Mouse (Mus musculus) lung, adult 2 months (tissue): Measurements from ENCODE around the gene Adamtsl3. TPM values are rescaled to one million over a fixed set of nuclear protein-coding genes. Genes with fewer than 3 reads are reported as not detected.

Source experiments
- DNase-seq: peaks from one replicate; pipeline ENCODE4 v3.0.0; 2022
- H3K4me1 ChIP-seq: fragments of 200-500 bp; 2 replicates; pipeline ENCODE4 v1.6.1; 2011; ENCODE audit warnings: low read length; ENCODE audit not compliant: control insufficient read depth, insufficient read depth
- H3K4me3 ChIP-seq: fragments of 200-500 bp; replicated peaks from 2 replicates; pipeline ENCODE3; 2011; ENCODE audit warnings: low read depth, mild to moderate bottlenecking, control low read depth, low read length; ENCODE audit errors: extremely low read depth
- CTCF ChIP-seq: fragments of 200-500 bp; IDR thresholded peaks from 2 replicates; pipeline ENCODE4 v1.5.1; 2011; ENCODE audit warnings: mild to moderate bottlenecking, low read length, control low read depth; ENCODE audit not compliant: insufficient read depth
- POLR2A ChIP-seq: fragments of 200-500 bp; IDR thresholded peaks from 2 replicates; pipeline ENCODE4 v1.6.1; 2011; ENCODE audit warnings: low read depth, mild to moderate bottlenecking, control low read depth, low read length, borderline replicate concordance; ENCODE audit errors: extremely low read depth
- WGBS: fragments of 180-500 bp; shearing (Covaris S2); methylation state at CpG from one replicate; pipeline ENCODE4 v1.1.7; 2018; 5-methylcytosine and 5-hydroxymethylcytosine counted together
- polyA plus RNA-seq: library from polyadenylated mRNA; depleted of rRNA; stranded (reverse); fragments of >200 nt; gene quantifications from 2 replicates; pipeline ENCODE4 v1.2.3, GENCODE M21; 2012; rRNA removed

Gene Adamtsl3
- polyA plus RNA-seq, 1 experiment: 6.1 TPM

- Histone ChIP-seq H3K4me3 (no peak overlapping the region), H3K4me1 (no peaks in the 10 kb centered on the region)
- no peak for DNase-seq
- 61% methylated on average over 6 of the region's 6 CpGs for WGBS
- no peak for TF ChIP-seq CTCF
- no peak for TF ChIP-seq POLR2A
Measured at GRCm38 (mm10) chr7:82590931-82591330, 255.4 kb downstream of the Adamtsl3 start.

- TF ChIP-seq POLR2A: no peak
- no peak for TF ChIP-seq CTCF
- Histone ChIP-seq H3K4me3 (no peak overlapping the region), H3K4me1 (no peaks in the 10 kb centered on the region)
- 53% methylated on average over 4 of the region's 4 CpGs for WGBS
- DNase-seq: no peak
Measured at GRCm38 (mm10) chr7:82602008-82602407, 266.5 kb downstream of the Adamtsl3 start.

DNA sequence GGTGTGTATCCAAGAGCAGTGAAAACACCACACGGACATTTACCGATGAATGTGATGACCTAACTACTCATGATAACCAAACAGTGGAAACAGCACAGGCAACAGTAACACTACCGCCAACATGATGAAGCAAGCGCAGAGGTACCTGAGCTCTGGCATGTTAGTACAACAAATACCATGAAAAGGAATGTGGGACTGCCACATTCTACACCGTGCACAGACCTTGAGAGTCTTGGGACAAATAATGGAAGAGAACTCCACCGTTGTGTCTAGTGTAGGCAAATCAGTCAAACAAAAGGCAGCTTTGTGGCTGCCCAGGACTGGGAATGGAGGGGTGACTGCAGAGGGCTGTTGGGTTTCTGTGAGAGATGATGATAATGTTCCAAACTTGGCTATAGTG, 269.9 kb downstream of the Adamtsl3 start:
- TF ChIP-seq POLR2A: no peak
- no peak for TF ChIP-seq CTCF
- peak; percentile 7 for DNase-seq
- H3K4me3 ChIP-seq: no peak overlapping the region
- no peaks in the 10 kb centered on the region for H3K4me1 ChIP-seq
- 69% methylated on average over 6 of the region's 6 CpGs for WGBS

DNA sequence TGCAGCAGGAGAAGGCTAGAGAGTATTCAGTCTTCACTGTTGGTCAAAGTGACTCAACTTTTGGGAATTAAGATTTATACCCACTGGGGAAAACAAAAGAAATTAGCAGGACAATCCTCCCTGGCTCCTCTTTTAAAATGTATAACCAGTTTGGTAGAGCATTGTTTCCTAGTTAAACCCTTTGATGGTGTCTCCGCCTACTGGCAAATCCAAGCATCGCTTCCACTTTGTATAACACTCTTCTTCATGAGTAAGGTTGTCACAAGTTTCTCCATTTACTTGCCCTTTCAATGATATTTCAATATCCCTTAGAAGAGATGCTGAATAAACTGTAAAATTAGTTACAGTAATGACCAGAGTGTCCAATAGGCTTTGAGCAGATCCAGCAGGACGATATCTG, 274.1 kb downstream of the Adamtsl3 start:
- no peaks in the 10 kb centered on the region for H3K4me1 ChIP-seq
- DNase-seq: no peak
- WGBS: 63% methylated on average over 3 of the region's 3 CpGs
- TF ChIP-seq CTCF: no peak
- no peak for TF ChIP-seq POLR2A
- H3K4me3 ChIP-seq: no peak overlapping the region

DNA sequence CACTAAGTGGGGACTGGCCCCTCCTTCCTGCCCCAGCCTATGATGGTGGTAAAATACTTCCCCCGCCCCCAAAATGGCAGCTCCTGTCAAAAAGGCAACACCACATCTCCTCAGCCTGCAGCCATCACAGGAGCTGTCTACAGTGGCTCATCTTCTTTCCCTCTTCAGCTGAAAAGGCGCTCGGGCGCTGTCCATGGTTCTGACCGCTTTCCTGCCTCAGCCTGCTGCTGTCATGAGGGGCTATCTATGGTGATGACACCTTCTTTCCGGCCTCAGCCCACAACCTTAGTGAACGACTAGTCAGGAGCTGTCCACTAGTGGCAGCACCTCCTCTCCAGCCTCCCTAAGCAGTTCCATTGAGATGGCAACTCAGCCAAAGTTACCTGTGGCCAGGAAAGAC, 289.8 kb downstream of the Adamtsl3 start:
- no peak overlapping the region for H3K4me3 ChIP-seq
- WGBS: 11% methylated on average over 7 of the region's 7 CpGs
- no peak for DNase-seq
- TF ChIP-seq POLR2A: no peak
- no peak for TF ChIP-seq CTCF
- no peaks in the 10 kb centered on the region for H3K4me1 ChIP-seq

GRCm38 (mm10) chr7:82647183-82647582, 311.7 kb downstream of the Adamtsl3 start:
- no peak for DNase-seq
- peaks cover 2% of the 10 kb centered on the region; the same call in 1 of the 2 replicates for H3K4me1 ChIP-seq

DNA sequence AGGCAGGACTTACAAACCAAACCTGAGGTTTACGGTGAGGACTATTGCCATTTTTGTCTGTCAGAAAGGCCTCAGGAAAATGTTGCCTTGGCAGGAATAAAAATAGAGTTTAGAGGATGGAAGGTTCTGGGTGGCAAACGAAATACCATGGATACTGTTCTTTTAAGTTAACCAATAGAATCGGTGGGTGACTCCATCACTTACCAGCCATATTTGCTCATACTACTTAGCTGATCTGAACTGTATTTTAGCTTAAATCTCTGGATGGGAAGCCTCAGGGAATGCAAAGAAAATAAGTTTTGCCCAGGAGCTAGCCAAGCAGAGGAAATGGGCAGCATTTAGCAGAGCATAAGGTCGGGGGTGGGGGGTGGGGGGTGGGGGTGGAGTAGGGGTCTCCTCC, 312.4 kb downstream of the Adamtsl3 start:
- WGBS: 25% methylated on average over 4 of the region's 4 CpGs
- TF ChIP-seq CTCF: no peak
- TF ChIP-seq POLR2A: no peak
- Histone ChIP-seq H3K4me1 (peaks cover 2% of the 10 kb centered on the region; the same call in 1 of the 2 replicates), H3K4me3 (peak overlapping the region; percentile 94)
- DNase-seq: no peak

More at GRCm38 (mm10) chr7:82647183-82647582, 311.7 kb downstream of the Adamtsl3 start:
- no peak for TF ChIP-seq CTCF
- TF ChIP-seq POLR2A: no peak
- WGBS: 74% methylated on average over 3 of the region's 3 CpGs
- H3K4me3 ChIP-seq: no peak overlapping the region

DNA sequence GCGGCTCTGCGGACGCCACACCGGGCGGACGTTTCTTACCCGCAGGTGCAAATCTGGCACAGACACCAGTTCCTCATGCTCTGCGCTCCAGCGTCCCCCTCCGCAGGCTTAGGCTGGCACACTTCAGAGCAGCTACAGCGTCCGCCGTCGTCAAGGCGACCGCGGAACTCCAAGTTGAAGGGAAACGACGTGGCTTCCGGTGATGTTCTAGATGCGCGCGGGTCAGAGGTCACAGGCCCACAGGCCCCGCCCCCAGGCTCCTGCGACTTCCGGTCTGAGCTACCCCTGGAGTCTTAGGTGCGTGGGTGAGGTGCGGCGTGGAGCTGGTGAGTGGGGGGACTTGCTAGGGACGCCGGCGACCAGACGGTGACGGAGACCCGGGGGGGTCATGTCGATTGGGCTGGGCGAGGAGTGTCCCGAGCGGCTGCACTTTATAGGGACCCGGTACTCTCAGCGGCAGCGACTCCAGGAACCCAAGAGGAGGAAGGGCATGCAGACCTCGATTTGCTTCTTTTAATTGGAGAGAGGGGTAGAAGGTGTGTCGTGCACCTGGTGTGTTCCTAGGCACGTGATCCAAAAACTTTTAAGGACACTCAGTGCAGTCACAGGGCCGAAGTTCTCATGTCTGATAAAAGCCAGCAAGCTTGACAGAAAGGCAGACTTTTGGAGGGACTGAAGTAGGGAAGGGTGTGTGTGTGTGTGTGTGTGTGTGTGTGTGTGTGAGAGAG, 313.0 kb downstream of the Adamtsl3 start, which contains the start of the genes Saxo2 and Efl1:
Gene Saxo2 (minus strand): TSS at position 176 of the 728 bp plus-strand sequence.
Gene Efl1 (plus strand): TSS at position 262 of the 728 bp plus-strand sequence.
- peak; percentile 93 for DNase-seq
- Histone ChIP-seq H3K4me1 (peaks cover 2% of the 10 kb centered on the region; the same call in 1 of the 2 replicates), H3K4me3 (peak within 1 kb of the TSS; percentile 94)
- under 1% methylated on average over 46 of the region's 46 CpGs for WGBS
- TF ChIP-seq POLR2A (no peak), CTCF (no peak)

DNA sequence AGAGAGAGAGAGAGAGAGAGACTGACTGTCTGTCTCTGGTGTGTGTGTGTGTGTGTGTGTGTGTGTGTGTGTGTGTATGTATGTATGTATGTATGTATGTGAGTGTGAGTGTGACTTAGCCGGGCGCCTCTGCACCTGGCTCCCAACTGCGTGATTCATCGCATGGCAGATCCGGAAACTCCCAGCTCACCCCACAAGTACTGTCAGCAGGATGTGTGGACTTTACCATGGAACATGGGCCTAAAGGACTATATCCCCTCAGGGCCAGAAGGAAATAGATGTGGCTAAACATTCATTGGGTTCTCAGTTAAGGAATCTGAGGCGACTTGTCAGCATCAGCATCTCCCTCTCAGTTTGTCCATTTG, 313.6 kb downstream of the Adamtsl3 start:
- Histone ChIP-seq H3K4me3 (peak overlapping the region; percentile 94), H3K4me1 (peaks cover 2% of the 10 kb centered on the region; the same call in 1 of the 2 replicates)
- TF ChIP-seq POLR2A (no peak), CTCF (no peak)
- DNase-seq: no peak
- 5% methylated on average over 6 of the region's 6 CpGs for WGBS

Other genes with a start within 250 kb of the Adamtsl3 start
- gene Sh3gl3, start 161.9 kb upstream of the Adamtsl3 start, polyA plus RNA-seq: 0.17 and 0.73 TPM in 2 replicates